Comparison of ENCODE assay signal across 20 mouse cellular contexts in the genomic region with DNA sequence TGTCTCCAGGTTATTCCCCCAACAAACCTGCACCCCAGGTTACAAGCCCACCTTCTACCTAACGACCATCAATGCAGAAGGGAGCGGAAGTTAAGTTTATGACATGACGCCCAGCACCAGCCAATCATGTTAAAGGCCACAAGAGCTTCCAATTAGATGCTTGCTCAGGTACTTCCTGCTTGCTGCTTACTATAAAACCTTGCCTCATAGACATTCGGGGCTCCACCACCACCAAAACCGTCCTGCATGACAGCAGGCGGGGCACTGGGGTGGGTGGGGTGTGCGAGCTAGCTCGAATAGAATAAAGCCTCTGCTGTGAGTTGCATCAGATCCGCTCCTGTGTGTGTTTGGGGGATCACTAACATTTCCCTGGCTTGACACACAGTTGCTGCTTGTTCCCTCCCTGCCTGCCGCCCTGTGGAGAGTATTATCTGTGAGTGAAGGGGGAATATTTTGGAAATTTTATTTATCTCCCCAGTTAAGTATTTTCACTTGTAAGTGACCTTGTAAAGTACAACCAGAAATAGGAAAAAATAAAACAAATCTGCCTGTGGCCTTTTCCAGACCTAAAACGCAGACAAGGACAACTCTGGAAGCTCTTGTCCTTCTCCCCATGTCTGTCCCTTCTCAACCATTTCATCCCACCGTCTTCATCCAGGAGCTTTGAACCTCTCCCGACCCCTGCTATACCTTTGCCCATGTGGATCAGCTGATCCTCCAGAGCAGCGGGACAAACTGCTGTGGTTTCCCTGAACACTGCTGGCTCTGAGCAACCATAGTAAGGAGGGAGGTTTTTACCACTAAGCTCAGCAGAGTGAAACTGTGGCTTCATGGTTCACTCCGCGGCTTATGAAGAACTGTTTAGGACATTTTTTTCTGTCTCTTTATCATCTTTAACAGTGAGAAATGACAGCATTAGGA. TPM values are rescaled to one million over a fixed set of nuclear protein-coding genes. Genes with fewer than 3 reads are reported as not detected.
A peak's percentile ranks its signal among the peaks of the same experiment; 100 is the strongest.
DNase-seq lines count a peak whose midpoint lies in the region; ATAC-seq lines count a peak whose summit lies in the region.
"Had no signal": no experiment of that assay in that cellular context is flagged by ENCODE, and none has a peak within 500 bp of the region (broad histone marks: within the 10 kb centered on the region; RNA-seq: fewer than 3 reads in every experiment).

No protein-coding gene starts in this region.

- no peaks in the 10 kb centered on the region for H3K36me3 ChIP-seq in heart, embryonic 12.5 days
- no peaks in the 10 kb centered on the region for H3K36me3 ChIP-seq in heart, embryonic 13.5 days
- H3K36me3 ChIP-seq: hindbrain, embryonic 10.5 days; limb, embryonic 12.5 days; neural tube, embryonic 12.5 days had no signal

- H3K4me2 ChIP-seq in heart, embryonic 12.5 days: no peak overlapping the region
- H3K4me2 ChIP-seq in heart, embryonic 13.5 days: no peak overlapping the region
- H3K4me2 ChIP-seq: limb, embryonic 12.5 days; neural tube, embryonic 12.5 days had no signal

- peaks cover 5% of the 10 kb centered on the region for H3K9me3 ChIP-seq in heart, embryonic 12.5 days (replicated peaks)
- H3K9me3 ChIP-seq in heart, embryonic 13.5 days: peaks cover 7% of the 10 kb centered on the region

- H3K27me3 ChIP-seq in heart, embryonic 12.5 days (replicated peaks): no peaks in the 10 kb centered on the region
- H3K27me3 ChIP-seq in heart, embryonic 13.5 days (replicated peaks): no peaks in the 10 kb centered on the region
- H3K27me3 ChIP-seq: limb, embryonic 12.5 days; neural tube, embryonic 12.5 days had no signal

- peak overlapping the region; percentile 73 for H3K27ac ChIP-seq in heart, embryonic 12.5 days (ENCODE audit: poor library complexity, severe bottlenecking)
- peak overlapping the region; percentile 85 for H3K27ac ChIP-seq in heart, embryonic 13.5 days (replicated peaks)
- H3K27ac ChIP-seq: hindbrain, embryonic 10.5 days; limb, embryonic 12.5 days; liver, embryonic 14.5 days; neural tube, embryonic 12.5 days had no signal

- peak; percentile 53 to 78 for DNase-seq in adrenal gland, adult (ENCODE audit: inconsistent age in 2 of 2, low spot score in 1 of 2)
- no peak for DNase-seq in adrenal gland, postnatal 4 days (ENCODE audit: low spot score in 2 of 2)
- no peak for DNase-seq in heart, postnatal 14 days
- DNase-seq in testis, postnatal 10 days (ENCODE audit: low spot score): peak; percentile 60
- DNase-seq in spleen, postnatal 36 days (ENCODE audit: low spot score in 2 of 2): no peak
- no peak for DNase-seq in natural killer cell, adult 2 months (ENCODE audit: low spot score in 2 of 2)
- DNase-seq: cerebellum, adult 11 months; cerebellum, postnatal 14 days; gastrocnemius, postnatal 25 days; kidney, adult 18-20 months; kidney, postnatal 25 days had no signal

- H3K4me1 ChIP-seq in heart, embryonic 12.5 days (replicated peaks): peaks cover 30% of the 10 kb centered on the region
- H3K4me1 ChIP-seq in heart, embryonic 13.5 days: peaks cover 43% of the 10 kb centered on the region
- H3K4me1 ChIP-seq: hindbrain, embryonic 10.5 days; limb, embryonic 12.5 days; neural tube, embryonic 12.5 days had no signal

- no peak overlapping the region for H3K4me3 ChIP-seq in heart, embryonic 12.5 days
- H3K4me3 ChIP-seq in heart, embryonic 13.5 days: no peak overlapping the region
- H3K4me3 ChIP-seq: erythroblast, embryonic 14.5 days; hindbrain, embryonic 10.5 days; limb, embryonic 12.5 days; neural tube, embryonic 12.5 days had no signal

- intact Hi-C loops in heart, postnatal 14 days (cut with DNase I): no loop called here

- no peak overlapping the region for H3K9ac ChIP-seq in heart, embryonic 12.5 days
- H3K9ac ChIP-seq in heart, embryonic 13.5 days: peak overlapping the region; percentile 59; the same call in 1 of the 2 replicates
- H3K9ac ChIP-seq: limb, embryonic 12.5 days; liver, embryonic 14.5 days; neural tube, embryonic 12.5 days had no signal

- no peak for ATAC-seq in heart, embryonic 12.5 days (ENCODE audit: insufficient number of reproducible peaks, low FRiP score)
- no peak for ATAC-seq in heart, embryonic 13.5 days (ENCODE audit: extremely low read depth, insufficient number of reproducible peaks, low FRiP score, low TSS enrichment)
- ATAC-seq: forebrain, embryonic 14.5 days; lung, postnatal 0 days had no signal

- 57% methylated on average over 16 of the region's 16 CpGs for WGBS in heart, embryonic 12.5 days
- WGBS in heart, embryonic 13.5 days: 62% methylated on average over 16 of the region's 16 CpGs

RNA-seq across cellular contexts. Expression of gene Fam126a, which starts 21.5 kb away (rescaled TPM):
- total RNA-seq in adrenal gland, postnatal 4 days (2021): 10 to 100 TPM; 60.9 to 63.7 TPM
- 51.5 and 51.7 TPM in 2 replicates for polyA plus RNA-seq in heart, embryonic 12.5 days (2016; fragmentation: Nextera tagmentation; extraction: Ambion mirVana)
- 10 to 100 TPM; 46.8 to 59.4 TPM for total RNA-seq in heart, postnatal 14 days (2021)
- polyA plus RNA-seq in heart, embryonic 13.5 days (2015; fragmentation: Nextera tagmentation; extraction: Ambion mirVana): 32.6 and 33.9 TPM in 2 replicates

RNA-seq across cellular contexts. Expression of gene Klhl7, which starts 48.4 kb away (rescaled TPM):
- total RNA-seq in adrenal gland, postnatal 4 days (2021): 10 to 100 TPM; 45.6 to 49.3 TPM
- 48.4 and 51.1 TPM in 2 replicates for polyA plus RNA-seq in heart, embryonic 12.5 days (2016; fragmentation: Nextera tagmentation; extraction: Ambion mirVana)
- total RNA-seq in heart, postnatal 14 days (2021): 10 to 100 TPM; 47.6 to 54.5 TPM
- polyA plus RNA-seq in heart, embryonic 13.5 days (2015; fragmentation: Nextera tagmentation; extraction: Ambion mirVana): 39.5 and 44.3 TPM in 2 replicates

Comparison
In these comparisons a context has a peak if more than half of its experiments do, and no peak if none do; other contexts are left out.
1. DNase-seq: peak in adrenal gland, adult (2 of 2) and testis, postnatal 10 days (single experiment); none in adrenal gland, postnatal 4 days (0 of 2), heart, postnatal 14 days (0 of 2), spleen, postnatal 36 days (0 of 2) and natural killer cell, adult 2 months (0 of 2).